Mouse (Mus musculus): ENCODE measurements around the gene P3h2. TPM values are rescaled to one million over a fixed set of nuclear protein-coding genes. Genes with fewer than 3 reads are reported as not detected.

P3h2 gene
- polyA plus RNA-seq (2017; shearing (Covaris generic)), result 0.45 TPM

DNA sequence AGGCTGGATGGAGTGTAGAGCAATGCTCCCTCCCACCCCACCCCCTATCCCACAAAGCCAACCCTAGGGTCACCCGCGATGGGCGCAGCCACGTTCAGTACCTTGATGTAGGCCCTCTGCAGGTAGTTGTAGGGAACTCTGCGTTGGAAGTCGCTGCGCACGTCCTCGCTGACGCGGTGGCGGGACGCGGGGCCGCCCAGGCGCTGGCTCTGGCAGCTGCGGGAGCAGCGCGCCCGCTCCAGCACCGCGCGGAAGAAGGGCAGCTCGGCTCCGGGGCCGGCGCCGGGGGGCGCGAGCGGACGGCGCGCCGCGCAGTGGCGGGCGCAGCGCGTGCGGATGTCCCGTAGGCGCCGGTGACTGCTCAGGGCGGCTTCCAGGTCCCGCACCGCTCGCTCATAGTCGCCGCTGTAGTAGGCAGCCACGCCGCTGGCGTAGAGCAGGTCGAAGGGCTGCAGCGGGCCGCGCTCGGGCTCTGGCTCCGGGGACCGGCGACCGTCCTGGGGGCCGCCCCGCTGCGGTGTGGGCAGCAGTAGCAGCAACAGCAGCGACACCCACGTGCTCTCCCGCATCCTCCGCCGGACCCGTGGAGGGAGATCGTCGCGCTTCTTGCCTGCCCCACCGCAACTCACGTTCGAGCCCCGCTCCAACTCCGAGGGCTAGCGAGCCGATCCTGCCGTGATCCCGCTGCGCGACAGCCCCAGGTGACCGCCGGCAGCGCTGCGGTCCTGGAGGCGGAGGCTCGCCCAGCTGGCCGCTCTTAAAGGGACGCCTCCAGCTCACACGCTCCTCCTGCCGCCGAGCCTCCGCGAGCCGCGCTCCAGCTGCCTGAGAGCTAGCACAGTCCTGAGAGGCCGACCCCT is at the start of gene P3h2:
Gene P3h2 (minus strand): TSS at position 670 of the 860 bp plus-strand sequence.

